Mouse (Mus musculus) intestine, postnatal 0 days (tissue): ENCODE measurements around the gene Ercc6. TPM values are rescaled to one million over a fixed set of nuclear protein-coding genes. Genes with fewer than 3 reads are reported as not detected.

ENCODE experiments used
- ATAC-seq: fragments of 200-750 bp; cut with Nextera tagmentation; 2 replicates; pipeline ENCODE4 v1.8.0; 2017; ENCODE audit warnings: mild to moderate bottlenecking, moderate TSS enrichment, moderate library complexity
- H3K27ac ChIP-seq: fragments of 300-500 bp; sonication (generic); 2 replicates; pipeline ENCODE4 v1.5.1; 2014; ENCODE audit warnings: mild to moderate bottlenecking, low read depth, low read length, moderate library complexity
- H3K27me3 ChIP-seq: fragments of 300-500 bp; sonication (generic); replicated peaks from 2 replicates; pipeline ENCODE4 v1.6.1; 2014; ENCODE audit warnings: low read length, mixed read lengths; ENCODE audit not compliant: control insufficient read depth, insufficient read depth
- H3K36me3 ChIP-seq: fragments of 300-500 bp; sonication (generic); 2 replicates; pipeline ENCODE4 v1.6.1; 2014; ENCODE audit warnings: mild to moderate bottlenecking, moderate library complexity; ENCODE audit not compliant: control insufficient read depth, insufficient read depth
- H3K4me1 ChIP-seq: fragments of 300-500 bp; sonication (generic); replicated peaks from 2 replicates; pipeline ENCODE4 v1.6.1; 2014; ENCODE audit warnings: antibody characterized with exemption, low read length, mixed read lengths; ENCODE audit not compliant: control insufficient read depth, insufficient read depth
- H3K4me2 ChIP-seq: fragments of 300-500 bp; sonication (generic); replicated peaks from 2 replicates; pipeline ENCODE4 v1.6.1; 2014; ENCODE audit warnings: low read depth, mild to moderate bottlenecking, moderate library complexity
- H3K4me3 ChIP-seq: fragments of 300-500 bp; sonication (generic); 2 replicates; pipeline ENCODE4 v1.5.1; 2014; ENCODE audit warnings: low read depth, low read length
- H3K9ac ChIP-seq: fragments of 300-500 bp; sonication (generic); 2 replicates; pipeline ENCODE4 v1.6.1; 2014; ENCODE audit warnings: mild to moderate bottlenecking, low read depth, low read length
- H3K9me3 ChIP-seq: fragments of 300-500 bp; sonication (generic); 2 replicates; pipeline ENCODE4 v1.6.1; 2016; ENCODE audit warnings: mixed run types; ENCODE audit not compliant: control insufficient read depth
- CTCF ChIP-seq: sonication (generic); IDR thresholded peaks from 2 replicates; pipeline ENCODE4 v1.5.1; 2016; ENCODE audit warnings: low read depth, mild to moderate bottlenecking, control low read depth, antibody characterized with exemption, moderate library complexity
- WGBS: fragments of 180-500 bp; shearing (Covaris S2); extraction: QIAGEN DNeasy Blood & Tissue Kit; methylation state at CpG from one replicate; pipeline ENCODE4 v1.1.7; 2014; 5-methylcytosine and 5-hydroxymethylcytosine counted together
- polyA plus RNA-seq: library from polyadenylated mRNA; unstranded; fragments of >200 nt; fragmentation: Nextera tagmentation; extraction: Ambion mirVana; gene quantifications from 2 replicates; pipeline ENCODE4 v1.2.1, GENCODE M21; 2015

Ercc6 gene
- 7.7 and 8.4 TPM in 2 replicates for polyA plus RNA-seq

DNA sequence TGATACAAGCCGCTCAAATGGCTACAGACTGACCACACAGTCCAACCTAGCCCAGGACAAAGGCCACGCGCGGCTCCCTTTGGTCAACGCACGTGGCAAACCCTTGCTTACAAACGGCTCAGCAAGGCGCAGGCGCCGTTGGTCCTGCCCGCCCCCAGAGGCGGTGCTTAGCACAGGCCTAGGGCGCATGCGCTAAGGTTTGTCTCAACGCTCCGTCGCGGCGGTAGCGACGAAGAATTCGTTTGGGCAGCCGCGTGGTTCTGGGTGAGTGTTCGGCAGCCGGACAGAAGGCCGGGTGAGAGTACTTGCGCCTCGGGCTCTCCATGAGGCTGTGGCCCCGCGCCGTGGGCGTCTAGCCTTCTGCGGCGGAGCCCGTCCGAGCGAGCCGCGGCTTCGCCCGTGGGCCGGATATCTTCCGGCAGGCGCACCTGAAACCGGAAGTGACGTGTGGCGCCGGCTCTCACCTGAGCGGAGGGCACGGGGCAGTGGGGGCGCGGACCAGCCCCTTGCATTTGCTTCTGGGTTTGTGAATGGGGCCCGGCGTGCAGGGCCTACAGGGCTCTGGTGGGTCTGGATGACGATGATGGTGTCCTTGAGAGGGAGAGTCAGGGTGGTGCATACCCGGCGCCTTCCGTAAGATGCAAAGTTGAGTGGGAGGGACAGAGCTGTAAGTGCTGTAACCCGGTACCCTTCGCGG, at the start of gene Ercc6:
Ercc6 (plus strand) TSS at position 186 of the 697 bp plus-strand sequence.
- peak; percentile 96 for ATAC-seq
- Histone ChIP-seq H3K9me3 (no peaks in the 10 kb centered on the region), H3K27me3 (no peaks in the 10 kb centered on the region), H3K4me2 (peak within 1 kb of the TSS; percentile 87), H3K4me3 (peak within 1 kb of the TSS; percentile 75), H3K36me3 (peaks cover 7% of the 10 kb centered on the region), H3K9ac (peak within 1 kb of the TSS; percentile 79), H3K4me1 (peaks cover 4% of the 10 kb centered on the region; the same call in 1 of the 2 replicates), H3K27ac (peak within 1 kb of the TSS; percentile 76)
- WGBS = under 1% methylated on average over 62 of the region's 62 CpGs
- peak; percentile 41 for TF ChIP-seq CTCF

- no peak for TF ChIP-seq CTCF
- H3K27me3 ChIP-seq = peaks cover 74% of the 10 kb centered on the region
- no peak within 1 kb of the TSS for H3K9ac ChIP-seq
- peak within 1 kb of the TSS; percentile 27 for H3K4me3 ChIP-seq
- H3K27ac ChIP-seq = no peak within 1 kb of the TSS
- no peaks in the 10 kb centered on the region for H3K9me3 ChIP-seq
- ATAC-seq = no peak
- no peaks in the 10 kb centered on the region for H3K4me1 ChIP-seq
- under 1% methylated on average over 65 of the region's 70 CpGs for WGBS
- H3K4me2 ChIP-seq = peak within 1 kb of the TSS; percentile 50
- H3K36me3 ChIP-seq = no peaks in the 10 kb centered on the region
Observed at GRCm38 (mm10) chr14:32464601-32465505, 48.5 kb upstream of the Ercc6 start, which contains the start of gene Slc18a3. Gene Slc18a3 (minus strand): TSS chr14:32464850.

- no peak for ATAC-seq
- Histone ChIP-seq H3K4me2 (no peak overlapping the region), H3K36me3 (no peaks in the 10 kb centered on the region), H3K4me1 (no peaks in the 10 kb centered on the region), H3K27me3 (peaks cover 69% of the 10 kb centered on the region), H3K9me3 (no peaks in the 10 kb centered on the region), H3K9ac (no peak overlapping the region), H3K27ac (no peak overlapping the region), H3K4me3 (0 out of 2 replicates have a peak overlapping the region, but pooled peaks have one; percentile 27)
- 4% methylated on average over 8 of the region's 11 CpGs for WGBS
- no peak for TF ChIP-seq CTCF
Observed at GRCm38 (mm10) chr14:32465506-32465870, 47.8 kb upstream of the Ercc6 start.

GRCm38 (mm10) chr14:32465889-32466288, 47.4 kb upstream of the Ercc6 start, which contains the start of gene Chat:
Gene Chat (minus strand): TSS chr14:32465989.
- Histone ChIP-seq H3K27me3 (peaks cover 65% of the 10 kb centered on the region), H3K27ac (no peak within 1 kb of the TSS), H3K36me3 (no peaks in the 10 kb centered on the region), H3K9me3 (no peaks in the 10 kb centered on the region), H3K4me2 (peak within 1 kb of the TSS; percentile 50), H3K4me3 (peak within 1 kb of the TSS; percentile 27), H3K4me1 (no peaks in the 10 kb centered on the region), H3K9ac (no peak within 1 kb of the TSS)
- TF ChIP-seq CTCF = no peak
- WGBS = 17% methylated on average over 13 of the region's 13 CpGs
- no peak for ATAC-seq

DNA sequence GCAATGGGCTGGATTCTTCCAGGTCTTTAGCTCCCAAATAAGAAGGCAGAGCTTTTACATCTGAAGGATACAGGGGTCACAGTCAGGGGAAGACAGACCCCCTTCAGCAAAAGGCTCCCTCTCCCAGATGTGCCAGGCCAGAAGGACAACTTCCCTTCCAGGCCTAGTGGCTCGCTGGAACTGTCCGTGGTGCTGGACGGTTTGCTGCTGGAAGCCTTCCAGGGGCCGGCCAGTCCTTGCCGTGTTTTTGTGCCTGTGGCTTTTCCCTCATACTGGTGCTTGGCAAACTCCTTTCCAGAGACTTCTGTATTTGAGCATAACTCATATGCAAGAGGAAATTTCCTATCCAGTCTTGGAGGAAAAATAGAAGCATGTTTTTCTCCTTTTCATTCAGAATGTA, 45.7 kb upstream of the Ercc6 start:
- no peak overlapping the region for H3K4me3 ChIP-seq
- no peaks in the 10 kb centered on the region for H3K9me3 ChIP-seq
- no peak overlapping the region for H3K9ac ChIP-seq
- no peak for TF ChIP-seq CTCF
- H3K27ac ChIP-seq = no peak overlapping the region
- no peak for ATAC-seq
- no peaks in the 10 kb centered on the region for H3K36me3 ChIP-seq
- H3K4me2 ChIP-seq = no peak overlapping the region
- H3K4me1 ChIP-seq = no peaks in the 10 kb centered on the region
- H3K27me3 ChIP-seq = peaks cover 47% of the 10 kb centered on the region
- 6% methylated on average over 5 of the region's 5 CpGs for WGBS

DNA sequence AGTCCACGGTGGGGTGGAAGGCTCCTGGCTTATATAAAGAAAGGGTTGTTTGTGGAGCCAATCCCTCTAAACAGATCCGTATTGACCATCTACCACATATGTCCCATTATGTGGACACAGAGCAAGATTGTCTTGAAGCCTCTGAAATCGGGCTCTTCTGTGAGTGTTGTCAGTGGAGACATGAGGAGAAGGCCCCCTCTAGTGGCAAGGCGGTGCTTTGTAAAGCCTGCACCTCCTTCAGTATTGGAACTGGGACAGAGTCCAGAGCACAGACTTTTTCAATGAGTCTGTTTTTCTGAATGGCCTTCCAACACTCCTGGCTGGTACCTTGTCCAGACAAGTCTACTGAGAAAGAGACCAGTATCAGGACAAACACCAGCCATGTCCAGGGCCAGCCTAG, 40.3 kb upstream of the Ercc6 start:
- Histone ChIP-seq H3K27ac (no peak overlapping the region), H3K4me2 (no peak overlapping the region), H3K27me3 (no peaks in the 10 kb centered on the region), H3K36me3 (no peaks in the 10 kb centered on the region), H3K9me3 (no peaks in the 10 kb centered on the region), H3K9ac (no peak overlapping the region), H3K4me1 (no peaks in the 10 kb centered on the region), H3K4me3 (no peak overlapping the region)
- TF ChIP-seq CTCF = peak; percentile 92
- no peak for ATAC-seq
- 9% methylated on average over 4 of the region's 4 CpGs for WGBS
